Mouse (Mus musculus) left cerebral cortex, adult 11 months (tissue): ENCODE measurements around the gene Vwa7.
"Not testable (repeated sequence)": the region's sequence is repeated elsewhere in the genome, so short reads cannot be mapped to it uniquely, and the experiment has no call there.

Experiments used
- DNase-seq: peaks from one replicate; pipeline ENCODE4 v3.0.0; 2022; ENCODE audit warnings: low spot score

Gene Vwa7

DNA sequence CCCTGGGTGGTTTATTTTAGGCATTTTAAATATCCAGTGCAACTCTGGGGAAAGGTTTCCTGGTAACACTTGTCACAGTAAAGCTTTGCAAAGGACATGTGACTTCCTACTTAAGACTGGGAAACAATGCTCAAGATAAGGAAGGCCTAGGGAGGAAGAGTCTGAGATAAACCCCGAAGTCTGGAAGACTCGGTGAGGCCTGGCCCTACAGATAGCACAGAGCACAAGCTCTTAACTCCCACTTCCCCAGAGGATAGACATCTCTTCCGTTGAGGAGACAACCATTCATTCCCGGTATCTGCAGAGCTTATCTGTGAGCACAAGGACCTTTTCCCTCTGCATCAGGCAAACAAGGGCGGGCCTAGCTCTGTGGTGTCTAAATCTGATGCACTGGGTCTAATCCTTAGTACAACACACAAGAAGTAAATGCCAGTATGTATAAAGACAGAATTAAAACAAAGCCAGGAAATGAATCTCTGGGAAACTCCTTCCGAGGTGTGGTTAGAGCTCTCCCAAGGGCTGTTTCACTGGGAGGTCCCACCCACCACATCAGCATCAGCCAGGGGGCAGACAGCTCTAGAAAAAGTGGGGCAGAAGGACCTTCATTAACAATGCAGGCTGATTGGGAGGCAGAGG, 5.6 kb downstream of the Vwa7 start:
- no peak for DNase-seq

DNA sequence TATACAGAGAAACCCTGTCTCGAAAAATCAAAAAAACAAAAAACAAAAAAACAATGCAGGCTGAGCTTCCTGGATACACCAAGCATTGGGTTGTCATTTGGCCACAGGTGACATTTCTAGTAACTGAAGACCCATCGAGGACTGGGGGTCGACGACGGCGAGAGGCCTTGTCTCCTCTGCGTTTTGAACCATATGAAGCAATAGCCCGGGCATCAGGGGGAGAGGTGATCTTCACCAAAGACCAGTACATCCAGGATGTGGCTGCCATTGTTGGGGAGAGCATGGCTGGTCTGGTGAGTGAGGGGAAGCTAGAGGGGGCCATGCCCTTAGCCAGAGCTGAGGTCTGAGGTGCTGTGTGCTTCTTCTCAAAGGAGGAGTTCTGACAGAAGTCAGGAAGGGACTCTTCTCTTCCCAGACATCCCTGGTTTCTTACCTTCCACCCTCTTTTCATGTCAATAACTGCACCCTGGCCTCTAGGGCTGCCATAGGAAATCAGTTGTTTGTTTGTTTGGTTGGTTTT, 6.2 kb downstream of the Vwa7 start:
- no peak for DNase-seq

DNA sequence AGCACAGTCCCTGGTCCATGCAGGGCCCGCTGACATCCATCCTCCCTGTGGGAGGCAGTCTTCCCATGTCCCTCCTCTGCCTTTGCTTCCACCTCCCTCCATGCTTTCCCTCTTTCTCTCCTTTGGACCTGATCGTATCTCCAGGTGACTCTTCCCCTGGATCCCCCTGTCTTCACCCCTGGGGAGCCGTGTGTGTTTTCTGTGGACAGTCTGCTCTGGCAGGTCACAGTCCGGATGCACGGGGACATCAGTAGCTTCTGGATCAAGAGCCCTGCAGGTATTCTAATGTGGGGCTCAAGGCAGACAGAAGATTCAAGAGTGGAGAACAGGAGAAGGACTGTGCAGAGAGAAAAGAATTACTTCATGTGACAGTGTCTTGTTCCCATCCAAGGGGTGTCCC, 6.8 kb downstream of the Vwa7 start:
- DNase-seq, result no peak

DNA sequence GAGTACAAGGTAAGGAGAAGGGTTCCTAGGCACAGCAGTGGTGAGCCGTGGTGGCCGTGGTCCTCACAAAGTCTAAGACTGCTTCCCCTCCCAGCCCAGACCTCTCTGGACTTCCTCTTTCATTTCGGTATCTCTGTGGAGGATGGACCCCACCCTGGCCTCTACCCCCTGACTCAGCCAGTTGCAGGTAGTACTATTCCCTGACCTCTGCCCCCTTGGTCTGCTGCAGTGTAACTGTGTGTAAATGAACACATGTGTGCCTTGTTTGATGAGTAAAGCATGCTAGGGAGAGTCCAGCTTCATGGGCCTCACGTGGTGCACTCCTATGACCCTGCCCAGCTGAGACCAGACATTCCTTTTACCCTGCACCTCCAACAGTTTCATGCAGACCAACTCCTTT, 7.4 kb downstream of the Vwa7 start:
- no peak for DNase-seq

DNA sequence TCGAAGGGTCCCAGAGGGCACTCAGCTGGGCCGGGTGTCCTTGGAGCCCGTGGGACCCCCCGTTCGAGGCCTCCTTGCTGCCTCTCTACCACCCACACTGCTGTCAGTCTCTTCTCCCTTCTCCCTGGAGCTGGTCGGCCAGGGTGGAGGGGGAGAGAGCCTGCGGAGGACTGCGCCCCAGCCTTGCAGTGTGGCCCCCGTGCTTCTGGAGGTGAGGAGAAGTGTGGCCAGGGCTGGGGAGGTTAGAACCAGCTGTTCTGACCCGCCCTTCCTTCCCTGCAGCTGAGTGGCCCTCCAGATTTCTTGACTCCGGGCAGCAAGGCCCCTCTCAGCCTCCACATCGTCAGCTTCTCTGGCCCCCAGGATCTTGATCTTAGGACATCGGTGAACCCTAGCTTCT, 7.9 kb downstream of the Vwa7 start:
- DNase-seq, result no peak

DNA sequence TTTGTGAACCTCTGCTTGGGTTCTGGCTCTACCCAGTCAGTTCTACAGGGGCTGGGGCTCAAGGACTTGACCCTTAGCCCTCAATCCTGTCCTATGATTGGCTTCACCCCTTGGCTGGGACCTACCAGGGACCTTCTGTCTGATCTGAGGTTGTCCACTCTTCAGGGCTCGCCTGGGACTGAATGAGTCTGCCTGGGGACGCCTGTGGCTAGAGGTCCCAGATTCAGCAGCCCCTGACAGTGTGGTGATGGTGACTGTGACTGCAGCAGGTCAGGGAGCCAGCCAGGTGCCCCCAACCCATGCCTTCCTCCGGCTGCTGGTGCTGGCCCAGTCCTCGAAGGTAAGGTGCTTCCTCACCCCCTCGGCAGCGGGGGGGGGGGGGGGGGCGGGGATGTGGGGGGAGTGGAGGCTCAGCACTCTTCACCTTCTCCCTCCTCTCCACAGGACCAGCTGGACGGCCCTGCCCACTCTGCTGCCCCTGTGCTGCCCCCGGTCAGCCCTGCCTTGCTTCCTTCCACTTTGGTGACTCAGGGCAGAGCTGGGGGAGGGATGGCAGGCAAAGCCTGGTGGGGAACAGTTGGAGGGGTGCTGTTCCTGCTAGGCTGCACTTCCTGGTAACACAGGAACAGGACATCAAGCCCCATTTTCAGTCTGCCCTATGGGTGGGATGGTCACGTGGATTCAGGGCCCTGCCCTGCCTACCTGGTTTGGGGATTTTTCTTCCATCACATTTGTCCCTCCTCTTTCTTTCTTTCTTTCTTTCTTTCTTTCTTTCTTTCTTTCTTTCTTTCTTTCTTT, 8.5 kb downstream of the Vwa7 start:
- DNase-seq, result no peak

DNA sequence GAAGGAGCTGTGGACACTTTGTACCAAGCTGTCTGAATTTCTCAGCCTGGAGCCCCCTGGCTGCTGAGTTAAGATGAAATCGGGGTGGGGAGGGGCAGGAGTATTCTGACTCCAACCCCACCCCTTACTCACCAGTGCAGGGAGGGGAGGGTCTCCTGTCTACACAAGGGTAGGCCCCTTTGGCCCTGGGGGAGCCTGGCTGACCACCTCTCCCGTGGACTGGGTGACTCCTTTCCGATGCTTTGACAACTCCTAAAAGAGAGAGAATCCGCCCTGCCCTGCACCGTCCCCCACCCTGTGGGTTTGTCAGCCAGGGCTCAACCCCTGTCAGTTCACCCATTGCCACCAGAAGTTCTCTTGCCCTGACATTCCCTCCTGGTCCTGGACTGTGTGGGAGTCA, 9.8 kb downstream of the Vwa7 start:
- no peak for DNase-seq

DNA sequence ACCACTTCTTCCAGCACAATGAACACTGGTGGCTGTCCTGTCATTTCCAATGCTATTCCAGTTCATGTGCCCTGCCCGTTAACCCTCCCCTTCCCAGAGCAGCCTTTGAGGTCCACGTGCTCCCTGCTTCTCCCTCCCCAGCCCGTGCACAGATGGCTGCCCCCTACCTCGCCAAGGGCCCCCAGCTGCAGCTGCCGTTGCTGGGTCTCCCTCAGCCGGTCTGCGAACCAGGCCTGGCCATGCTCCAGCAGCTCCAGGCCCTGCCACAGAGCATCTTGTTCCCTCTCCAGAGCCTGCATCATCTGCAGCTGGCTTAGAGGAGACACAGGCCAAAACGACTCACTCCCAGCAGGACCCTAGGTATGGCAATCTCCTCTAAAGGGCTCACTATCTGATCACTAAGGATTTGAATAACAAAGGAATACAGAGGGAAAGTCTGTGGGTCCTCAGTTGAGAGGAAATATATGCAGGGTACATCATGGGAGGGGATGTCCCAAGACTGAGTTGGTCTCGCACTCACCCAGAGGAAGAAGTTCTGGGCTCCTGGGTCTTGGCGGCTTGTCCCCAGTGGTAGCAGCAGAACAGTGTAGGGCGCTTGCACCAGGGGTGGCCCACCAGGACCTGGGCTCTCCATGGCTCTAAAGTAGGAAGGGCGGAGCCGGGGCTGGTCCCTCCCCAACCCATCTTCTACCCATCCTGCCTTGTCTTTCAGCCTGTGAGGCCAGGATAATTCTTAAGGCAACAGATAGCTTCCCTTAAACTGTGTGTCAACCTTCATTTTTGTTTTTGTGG, 11.1 kb downstream of the Vwa7 start, which contains the start of gene Sapcd1:
TSS of gene Sapcd1 (minus strand) at position 740 of the 792 bp plus-strand sequence.
- DNase-seq, result peak; percentile 58

DNA sequence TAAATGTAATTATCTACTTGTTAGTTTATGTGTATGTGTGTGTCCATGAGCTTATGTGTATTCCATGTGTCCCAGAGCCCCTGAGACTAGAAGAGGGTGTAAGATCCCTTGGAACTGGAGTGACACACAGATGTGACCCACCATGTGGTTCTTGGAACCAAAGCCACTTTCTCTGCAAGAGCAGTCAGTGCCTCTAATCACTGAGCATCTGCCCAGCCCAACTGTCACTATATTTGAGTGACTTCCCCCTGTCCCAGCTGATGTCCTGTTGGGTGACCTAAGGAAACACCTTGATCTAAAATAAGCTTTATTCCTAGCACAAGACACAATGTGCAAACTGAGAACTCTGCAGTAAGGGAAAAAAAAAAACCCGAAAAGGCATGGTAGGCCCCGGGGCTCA, 11.9 kb downstream of the Vwa7 start:
- no peak for DNase-seq

DNA sequence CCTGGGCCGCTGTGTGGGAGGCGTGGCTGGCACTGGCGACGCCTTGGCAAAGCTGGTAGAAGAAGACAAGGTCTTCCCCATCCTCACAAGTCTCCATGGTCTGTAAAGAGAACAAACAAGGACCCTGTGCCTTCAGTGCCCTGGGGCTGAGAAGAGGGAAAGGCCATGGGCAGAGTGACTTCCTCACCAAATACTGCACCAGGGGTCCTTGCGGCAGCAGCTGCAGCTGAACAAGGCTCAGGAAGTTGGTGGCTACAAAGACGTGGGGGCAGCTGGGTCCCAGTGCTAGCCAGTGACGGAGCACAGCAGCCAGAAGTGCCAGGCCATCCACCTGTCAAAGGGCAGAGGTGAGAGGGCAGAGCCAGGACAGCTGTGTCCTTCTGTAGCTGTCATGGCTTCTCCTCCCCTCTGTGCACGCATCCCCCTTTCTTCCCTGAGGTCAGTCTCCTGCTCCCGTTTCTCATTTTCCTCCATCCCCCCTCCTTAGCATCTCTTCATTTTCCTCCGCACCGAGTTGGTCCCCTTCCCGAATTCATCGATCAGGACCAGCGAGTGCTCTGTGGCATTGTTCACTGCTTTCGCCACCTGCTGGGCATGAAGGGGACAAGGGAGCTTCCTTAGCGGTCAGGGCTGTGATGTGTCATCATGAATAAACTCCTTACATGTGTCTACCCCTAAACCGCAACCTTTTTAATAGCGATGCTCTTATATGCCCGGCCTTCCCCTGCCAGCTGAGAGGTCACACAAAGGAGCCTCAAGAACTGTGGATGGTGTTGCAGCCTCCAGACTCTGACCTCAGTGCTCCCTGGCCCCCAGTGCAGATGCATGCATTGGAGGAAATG, 13.5 kb downstream of the Vwa7 start:
- DNase-seq, result no peak

DNA sequence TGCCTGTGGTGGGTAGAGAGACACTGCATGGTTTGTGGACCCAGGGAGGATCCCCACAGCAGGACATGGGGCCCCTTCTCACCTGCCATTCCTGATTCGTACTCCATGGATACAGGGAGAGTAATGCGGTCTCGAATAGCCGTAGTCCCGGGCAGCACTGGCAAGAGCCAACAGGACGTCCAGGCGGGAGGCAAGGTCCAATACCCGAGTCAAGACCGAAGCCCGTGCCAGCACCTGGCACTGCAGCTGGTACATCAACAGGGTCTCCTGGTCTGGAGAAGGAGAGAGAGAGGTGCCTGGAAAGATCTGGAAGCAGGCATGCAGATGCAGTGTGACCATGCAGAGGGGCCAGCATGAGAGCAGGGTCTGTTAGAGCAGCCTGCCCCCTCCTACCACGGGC, 14.9 kb downstream of the Vwa7 start:
- DNase-seq, result no peak

DNA sequence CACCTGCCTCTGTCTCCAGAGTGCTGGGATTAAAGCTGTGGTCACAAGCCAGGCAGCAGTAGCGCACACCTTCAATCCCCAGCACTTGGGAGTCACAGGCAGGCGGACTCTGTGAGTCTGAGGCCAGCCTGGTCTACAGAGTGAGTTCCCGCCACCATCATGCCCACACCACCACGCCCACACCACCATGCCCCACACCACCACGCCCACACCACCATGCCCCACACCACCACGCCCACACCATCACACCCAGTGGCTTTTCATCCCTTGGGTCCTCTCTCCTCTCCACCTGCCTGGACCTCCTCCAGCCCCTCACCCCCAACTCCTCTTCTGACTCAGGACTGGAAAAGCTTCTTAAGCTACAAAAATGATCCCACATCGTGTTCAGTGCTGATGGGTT, 15.5 kb downstream of the Vwa7 start:
- no peak for DNase-seq

DNA sequence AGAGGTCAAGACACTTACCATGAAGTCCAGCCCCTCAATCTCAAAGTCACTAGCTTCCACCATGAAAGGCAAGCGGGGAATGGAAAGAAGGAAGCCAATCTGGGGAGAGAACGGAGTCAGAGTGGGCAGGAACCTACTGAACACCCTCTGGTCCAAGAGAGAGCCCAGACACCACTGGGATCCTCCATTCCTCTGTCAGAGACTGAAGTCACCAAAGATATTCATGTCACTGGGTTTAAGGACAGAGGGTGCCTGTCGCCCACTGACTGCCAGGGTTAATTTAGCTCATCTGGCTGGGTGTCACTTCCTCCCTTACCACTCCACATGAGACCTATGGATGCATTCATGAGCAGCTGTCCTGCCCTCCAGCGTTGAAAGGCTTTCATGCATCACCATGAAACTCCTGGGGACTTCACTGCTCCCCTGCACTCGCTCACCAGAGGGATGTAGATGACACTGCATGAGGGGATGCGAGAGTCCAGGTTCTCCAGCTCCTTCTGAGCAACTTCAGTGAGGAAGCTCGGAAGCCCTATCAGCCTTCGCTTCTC, 16.0 kb downstream of the Vwa7 start:
- no peak for DNase-seq

DNA sequence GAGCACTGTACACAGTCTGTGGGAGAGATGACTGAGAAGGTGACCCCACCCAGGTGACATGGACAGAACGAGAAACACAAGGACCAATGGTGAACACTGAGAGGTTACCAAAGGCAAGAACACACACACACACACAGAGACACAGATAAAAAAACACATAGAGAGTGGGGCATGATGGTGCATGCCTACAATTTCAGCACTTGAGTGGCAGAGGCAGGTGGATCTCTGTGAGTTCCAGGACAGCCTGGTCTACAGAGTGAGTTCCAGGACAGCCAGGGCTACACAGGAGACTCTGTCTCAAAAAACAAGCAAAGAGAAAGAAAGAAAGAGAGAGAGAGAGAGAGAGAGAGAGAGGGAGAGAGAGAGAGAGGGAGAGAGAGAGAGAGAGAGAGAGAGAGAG, 17.3 kb downstream of the Vwa7 start:
- not testable (repeated sequence) for DNase-seq

DNA sequence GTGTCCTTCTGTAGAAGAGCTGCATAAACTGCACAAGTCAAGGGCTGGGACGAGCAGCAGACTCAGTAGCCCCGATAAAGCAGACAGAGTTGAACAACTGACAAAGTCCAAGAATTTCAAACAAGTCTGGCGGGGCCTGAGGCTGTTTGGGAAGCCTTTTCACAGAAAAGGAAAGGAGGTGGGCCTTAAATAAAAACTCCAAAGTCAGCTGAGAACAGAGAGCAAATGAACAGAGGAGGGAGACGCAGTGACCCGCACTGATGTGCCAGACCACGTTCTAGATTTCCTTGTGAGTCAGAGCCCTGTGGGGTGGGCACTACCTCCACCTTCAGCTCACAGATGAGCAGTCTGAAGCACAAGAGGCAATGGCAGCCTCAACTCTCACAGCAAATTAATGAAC, 18.5 kb downstream of the Vwa7 start:
- no peak for DNase-seq

DNA sequence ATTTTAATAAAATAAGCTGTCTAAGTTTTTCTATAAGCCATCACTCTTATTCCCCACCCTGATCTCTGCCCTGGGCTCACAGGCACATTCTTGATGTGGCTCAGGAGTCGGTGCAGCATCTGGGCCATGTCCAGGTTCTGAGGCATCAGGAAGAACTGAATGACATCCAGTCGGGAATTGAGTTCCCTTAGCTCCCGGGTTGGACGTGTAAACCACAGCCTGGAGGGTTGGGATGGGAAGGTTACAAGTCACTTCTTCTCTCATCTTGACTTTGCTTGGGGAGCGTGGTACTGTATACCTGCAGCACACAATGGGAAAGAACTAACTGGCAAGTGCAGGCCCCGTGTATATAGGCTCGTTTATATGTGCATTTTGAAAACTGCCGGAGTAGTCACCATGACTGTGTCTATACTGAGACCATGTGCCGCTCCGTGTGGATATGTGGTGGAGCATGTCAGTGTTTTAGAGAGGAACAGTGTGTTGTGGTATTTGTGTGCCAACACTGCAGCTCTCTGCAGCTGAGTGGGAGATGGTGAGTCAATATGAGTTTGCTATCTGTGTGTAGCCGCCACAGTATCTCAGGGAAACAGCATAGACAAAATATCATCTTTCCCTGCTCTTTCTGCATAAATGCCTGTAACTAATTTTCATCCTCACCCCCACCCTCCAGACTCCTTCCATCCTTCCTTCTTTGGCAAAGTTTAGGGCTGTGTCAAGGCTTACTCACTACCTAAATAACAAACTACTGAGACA, 22.9 kb downstream of the Vwa7 start:
- no peak for DNase-seq

DNA sequence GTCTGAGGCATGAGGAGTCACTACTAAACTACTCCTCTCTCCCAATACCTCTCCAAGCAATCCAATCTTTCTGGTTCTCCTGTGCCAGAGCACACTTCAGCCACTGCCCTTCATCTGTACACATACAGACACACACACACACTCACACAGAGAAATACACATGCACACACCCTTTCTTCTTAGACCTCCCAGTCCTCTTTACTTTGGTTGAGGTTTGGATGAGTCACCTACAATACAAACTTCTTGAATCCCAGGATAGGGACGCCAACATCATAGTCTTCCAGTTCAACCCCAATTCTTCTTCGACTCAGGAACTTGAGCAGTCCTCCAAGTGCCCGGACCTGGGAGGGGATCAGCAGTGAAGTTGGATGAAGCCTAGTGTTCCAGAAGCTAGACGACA, 27.4 kb downstream of the Vwa7 start:
- no peak for DNase-seq

DNA sequence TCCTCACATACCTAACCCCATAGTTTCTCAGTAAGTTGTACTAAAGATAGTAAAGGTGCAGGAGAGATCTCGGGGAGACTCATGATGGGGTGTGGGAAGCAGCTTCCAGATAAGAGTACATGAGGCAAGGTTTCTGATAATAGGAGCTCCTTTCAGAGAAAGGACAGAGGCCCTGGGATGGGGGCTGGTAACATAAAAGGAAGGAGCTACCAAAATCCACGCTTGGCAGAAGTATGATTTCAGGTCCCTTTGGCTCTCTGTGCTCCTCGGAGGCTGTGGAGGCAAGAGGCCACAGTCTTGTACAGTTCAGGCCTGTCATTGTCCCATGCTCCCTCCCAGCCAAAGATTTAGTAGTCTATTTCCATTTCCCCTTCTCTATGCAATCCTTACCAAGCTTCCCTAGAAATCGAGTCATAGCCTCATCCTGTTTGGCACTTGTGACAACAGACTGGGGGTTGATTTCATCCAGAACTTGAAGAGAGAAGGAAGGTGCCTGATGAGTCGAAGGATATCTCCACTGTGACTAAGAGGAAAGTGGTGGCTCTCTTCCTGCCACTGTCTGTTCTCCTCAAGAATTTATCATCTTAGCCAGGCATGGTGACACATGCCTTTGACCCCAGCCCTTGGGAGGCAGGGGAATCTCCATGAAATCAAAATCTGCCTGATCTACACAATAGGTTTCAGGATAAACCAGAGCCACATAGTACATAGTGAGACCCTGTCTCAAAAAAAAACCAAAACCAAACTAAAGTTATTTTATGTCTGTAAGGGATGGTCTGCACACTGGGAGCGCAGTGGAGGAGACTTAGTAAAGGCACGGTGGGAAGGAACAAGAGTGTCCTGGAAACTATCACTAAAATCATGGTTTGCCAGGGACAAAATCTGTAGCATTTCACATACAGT, 28.8 kb downstream of the Vwa7 start:
- no peak for DNase-seq

DNA sequence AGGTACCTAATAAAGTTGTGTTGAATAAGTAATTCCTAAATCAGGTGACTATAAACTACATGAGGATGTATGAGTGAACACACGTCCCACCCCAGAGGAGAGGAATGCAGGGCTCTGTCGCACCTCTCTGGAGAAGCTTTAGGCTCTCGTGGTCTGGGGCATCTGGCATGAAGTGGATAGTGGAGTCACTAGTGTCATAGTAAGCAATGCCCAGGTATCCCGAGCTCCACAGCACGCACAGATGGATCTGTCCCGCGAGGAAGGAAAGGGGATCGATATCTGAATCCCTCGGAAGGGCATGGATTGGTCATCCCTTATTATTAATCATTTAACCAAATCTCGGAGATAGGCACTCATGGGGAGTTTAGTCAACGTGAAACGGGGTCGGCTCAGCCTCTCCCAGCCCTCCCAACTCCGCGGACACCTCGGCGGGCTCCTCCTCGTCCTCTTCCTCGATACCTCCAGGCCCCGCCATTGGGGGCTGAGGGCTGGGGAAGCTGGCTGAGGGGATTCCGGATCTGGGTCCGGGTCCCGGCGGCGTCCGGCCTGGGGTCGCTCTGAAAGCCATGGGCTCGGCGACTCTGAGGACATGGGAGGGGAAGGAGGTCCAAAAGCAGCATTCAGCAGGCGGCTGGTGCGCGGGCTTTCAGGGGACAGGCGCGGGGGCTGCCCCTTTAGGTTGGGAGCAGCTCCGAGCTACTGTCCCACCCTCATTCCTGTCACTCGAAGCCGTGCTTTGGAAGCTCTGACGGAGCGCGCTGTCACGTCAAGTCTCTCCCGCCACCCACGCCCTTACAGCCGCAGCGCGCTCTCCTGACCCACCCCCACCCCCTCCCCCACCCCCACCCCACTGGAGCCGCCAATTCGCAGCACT, 29.7 kb downstream of the Vwa7 start:
- DNase-seq, result no peak
